Mouse (Mus musculus) urinary bladder, postnatal 14 days (tissue): ENCODE results near the gene Ice2.

Experiments
- DNase-seq: peaks from one replicate; pipeline ENCODE4 v3.0.0; 2021; ENCODE audit warnings: low spot score

The Ice2 gene

GRCm38 (mm10) chr9:69404671-69405070, 7.0 kb downstream of the Ice2 start:
- no peak for DNase-seq

GRCm38 (mm10) chr9:69419476-69419875, 21.8 kb downstream of the Ice2 start:
- no peak for DNase-seq

- no peak for DNase-seq
These were observed 32.8 kb downstream of the Ice2 start for GRCm38 (mm10) chr9:69430531-69430930.

- peak; percentile 36 for DNase-seq
These were observed 34.3 kb downstream of the Ice2 start for GRCm38 (mm10) chr9:69431863-69432555.

GRCm38 (mm10) chr9:69435194-69435593, 37.5 kb downstream of the Ice2 start:
- no peak for DNase-seq

- DNase-seq, result no peak
These were observed 38.0 kb downstream of the Ice2 start for GRCm38 (mm10) chr9:69435662-69436061.

- peak; percentile 40 for DNase-seq
These were observed 42.2 kb downstream of the Ice2 start for GRCm38 (mm10) chr9:69439805-69440357.

GRCm38 (mm10) chr9:69442471-69443038, 44.8 kb downstream of the Ice2 start:
- peak; percentile 42 for DNase-seq

GRCm38 (mm10) chr9:69443203-69443602, 45.5 kb downstream of the Ice2 start:
- DNase-seq, result peak; percentile 80

- peak; percentile 2 for DNase-seq
These were observed 51.1 kb downstream of the Ice2 start for GRCm38 (mm10) chr9:69448801-69449200.

- DNase-seq, result no peak
These were observed 52.9 kb downstream of the Ice2 start for GRCm38 (mm10) chr9:69450636-69451035.

- DNase-seq, result no peak
These were observed 54.4 kb downstream of the Ice2 start for GRCm38 (mm10) chr9:69451886-69452810.

GRCm38 (mm10) chr9:69453066-69453900, 55.6 kb downstream of the Ice2 start, which contains the start of gene Anxa2:
Anxa2 (plus strand) TSS chr9:69453620.
- DNase-seq, result peak; percentile 99

GRCm38 (mm10) chr9:69453901-69454666, 56.4 kb downstream of the Ice2 start:
- peak; percentile 39 for DNase-seq

GRCm38 (mm10) chr9:69454691-69455090, 57.0 kb downstream of the Ice2 start:
- DNase-seq, result no peak

- DNase-seq, result peak; percentile 47
These were observed 57.7 kb downstream of the Ice2 start for GRCm38 (mm10) chr9:69455391-69455790.

GRCm38 (mm10) chr9:69456406-69457075, 58.8 kb downstream of the Ice2 start:
- DNase-seq, result no peak

GRCm38 (mm10) chr9:69457143-69457542, 59.4 kb downstream of the Ice2 start:
- DNase-seq, result no peak

- DNase-seq, result peak; percentile 95
These were observed 60.3 kb downstream of the Ice2 start for GRCm38 (mm10) chr9:69457747-69458625.
